Mouse (Mus musculus): Measurements from ENCODE around the gene Syncrip. TPM values are rescaled to one million over a fixed set of nuclear protein-coding genes. Genes with fewer than 3 reads are reported as not detected.
"Not testable (repeated sequence)": the region's sequence is repeated elsewhere in the genome, so short reads cannot be mapped to it uniquely, and the experiment has no call there.

Gene Syncrip
- polyA plus RNA-seq, 1 experiment from 2014 or later: 120 TPM

DNA sequence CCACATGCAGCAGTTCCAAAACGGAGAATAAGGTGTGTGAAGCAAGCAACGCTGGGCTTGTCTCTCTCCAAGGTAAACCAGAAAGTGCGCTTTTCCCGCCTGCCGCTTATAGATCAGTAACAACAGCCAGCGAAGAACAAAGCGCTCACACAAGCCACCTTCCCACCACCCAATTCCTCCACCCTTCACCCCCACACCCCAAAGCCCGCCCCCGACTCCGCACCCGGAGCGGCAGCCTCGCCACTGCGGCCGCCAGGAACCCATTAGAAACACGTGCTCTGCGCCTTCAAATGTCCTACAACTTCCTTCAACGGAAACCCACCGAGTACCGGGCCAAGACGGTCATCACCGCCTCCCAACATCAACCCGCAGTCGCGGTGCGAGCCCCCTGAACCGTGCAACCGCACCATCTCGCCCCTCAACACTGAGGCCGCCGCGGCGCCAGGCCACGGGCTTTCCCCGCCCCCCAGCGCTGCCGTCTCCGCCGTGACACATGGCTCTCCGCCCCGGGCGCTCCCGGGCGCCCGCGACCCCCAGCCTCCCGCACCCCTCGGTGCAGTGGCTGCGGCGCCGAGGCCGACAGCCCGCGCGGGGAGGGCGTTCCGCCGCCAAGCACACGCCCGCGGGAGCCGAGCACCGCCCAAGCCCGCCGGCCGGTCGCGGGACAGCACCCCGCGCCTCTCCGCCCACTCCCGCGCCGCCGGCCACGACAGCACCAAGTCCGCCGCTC is 1.1 kb downstream of the Syncrip start:
- Histone ChIP-seq H3K27ac (replicated peaks) (peak overlapping the region; percentile 100), H3K9ac (replicated peaks) (peak overlapping the region; percentile 82), H3K4me1 (peaks cover 33% of the 10 kb centered on the region), H3K36me3 (peaks cover 9% of the 10 kb centered on the region), H3K4me2 (replicated peaks) (peak overlapping the region; percentile 58), H3K9me3 (no peaks in the 10 kb centered on the region), H3K4me3 (peak overlapping the region; percentile 83), H3K27me3 (no peaks in the 10 kb centered on the region)
- no peak for ATAC-seq (replicated peaks)
- WGBS: under 1% methylated on average over 69 of the region's 78 CpGs

DNA sequence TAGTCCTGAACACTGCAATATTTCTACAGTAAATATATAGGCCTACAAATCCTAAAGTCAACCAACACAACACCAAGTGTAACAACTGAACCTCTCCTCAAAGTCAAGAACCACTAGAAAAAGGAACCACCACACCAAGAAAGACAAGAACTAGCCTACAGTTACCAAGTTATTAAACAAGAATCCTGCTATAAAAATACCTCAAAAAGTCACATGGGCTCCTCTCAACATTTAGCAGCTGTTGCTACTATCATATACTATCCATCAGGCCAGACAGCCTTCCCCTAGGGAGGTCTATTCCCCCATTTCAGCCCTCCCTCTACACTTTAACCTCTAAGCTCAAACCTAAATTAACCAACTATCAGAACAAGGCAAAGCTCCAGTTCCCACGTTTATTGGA is 2.3 kb downstream of the Syncrip start:
- Histone ChIP-seq H3K9ac (replicated peaks) (peak overlapping the region; percentile 82), H3K27me3 (no peaks in the 10 kb centered on the region), H3K4me3 (peak overlapping the region; percentile 83), H3K4me1 (peaks cover 33% of the 10 kb centered on the region), H3K9me3 (no peaks in the 10 kb centered on the region), H3K4me2 (replicated peaks) (peak overlapping the region; percentile 58), H3K36me3 (peaks cover 19% of the 10 kb centered on the region), H3K27ac (replicated peaks) (no peak overlapping the region)
- no peak for ATAC-seq (replicated peaks)
- WGBS: 2% methylated on average over 1 of the region's 1 CpGs

DNA sequence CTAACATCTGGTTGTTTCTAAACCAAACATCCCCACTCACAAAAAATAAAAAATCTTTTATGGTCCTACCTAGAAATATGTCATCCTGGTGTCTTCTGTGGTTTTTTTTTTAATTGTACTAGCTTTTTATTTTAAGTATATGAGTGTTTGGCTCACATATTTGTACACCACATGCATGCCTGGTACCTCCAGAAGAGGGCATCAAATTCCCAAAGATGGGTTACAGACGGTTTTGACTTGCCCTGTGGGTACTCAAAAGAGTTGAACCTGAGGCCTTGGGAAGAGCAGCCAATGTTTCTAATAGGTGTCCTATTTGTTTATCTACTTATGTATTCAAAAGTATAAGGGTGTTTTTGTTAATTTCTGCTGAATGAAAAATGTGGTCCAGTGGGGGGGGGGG is 6.2 kb downstream of the Syncrip start:
- Histone ChIP-seq H3K27ac (replicated peaks) (no peak overlapping the region), H3K4me1 (peaks cover 26% of the 10 kb centered on the region), H3K27me3 (no peaks in the 10 kb centered on the region), H3K9me3 (no peaks in the 10 kb centered on the region), H3K4me3 (no peak overlapping the region), H3K36me3 (peaks cover 44% of the 10 kb centered on the region), H3K9ac (replicated peaks) (no peak overlapping the region), H3K4me2 (replicated peaks) (no peak overlapping the region)
- 21% methylated on average over 1 of the region's 1 CpGs for WGBS
- no peak for ATAC-seq (replicated peaks)

DNA sequence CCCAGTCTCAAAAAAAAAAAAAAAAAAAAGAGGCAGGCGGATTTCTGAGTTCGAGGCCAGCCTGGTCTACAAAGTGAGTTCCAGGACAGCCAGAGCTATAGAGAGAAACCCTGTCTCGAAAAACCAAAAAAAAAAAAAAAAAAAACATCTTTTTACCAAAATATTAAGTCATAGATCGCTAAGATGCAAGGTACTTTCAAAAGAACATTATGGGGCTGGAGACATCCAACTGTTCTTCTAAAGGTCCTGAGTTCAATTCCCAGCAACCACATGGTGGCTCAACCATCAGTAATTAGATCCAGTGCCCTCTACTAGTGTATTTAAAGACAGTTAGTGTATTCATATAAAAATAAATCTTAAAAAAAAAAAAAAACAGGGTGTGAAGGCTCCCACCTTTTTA is 21.4 kb downstream of the Syncrip start:
- not testable (repeated sequence) for H3K27ac ChIP-seq (replicated peaks); ATAC-seq (replicated peaks); H3K4me3 ChIP-seq; H3K4me1 ChIP-seq; H3K27me3 ChIP-seq; H3K4me2 ChIP-seq (replicated peaks); H3K9me3 ChIP-seq; H3K9ac ChIP-seq (replicated peaks)
- WGBS: 95% methylated on average over 3 of the region's 4 CpGs
- H3K36me3 ChIP-seq: peaks cover 57% of the 10 kb centered on the region

DNA sequence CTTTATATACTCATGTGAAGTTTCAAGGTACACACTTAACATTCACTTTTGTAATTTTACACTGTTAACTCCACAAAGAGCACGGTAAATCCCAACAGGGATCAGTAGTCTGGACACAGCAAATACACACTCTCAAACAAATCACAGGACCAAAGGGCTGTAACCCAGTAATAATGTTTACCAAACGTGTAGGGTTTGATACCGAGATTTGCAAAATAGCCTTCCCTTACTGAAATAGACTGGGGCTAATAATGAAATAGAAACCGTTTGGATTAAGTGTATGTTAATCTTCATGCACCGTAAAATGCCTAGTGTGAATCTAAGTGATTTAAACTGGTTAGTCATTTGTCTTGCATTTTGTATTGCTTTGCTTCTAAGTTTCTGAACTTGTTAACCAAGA is 42.4 kb downstream of the Syncrip start:
- H3K27ac ChIP-seq (replicated peaks): no peak overlapping the region
- 26% methylated on average over 5 of the region's 5 CpGs for WGBS
- no peak for ATAC-seq (replicated peaks)

DNA sequence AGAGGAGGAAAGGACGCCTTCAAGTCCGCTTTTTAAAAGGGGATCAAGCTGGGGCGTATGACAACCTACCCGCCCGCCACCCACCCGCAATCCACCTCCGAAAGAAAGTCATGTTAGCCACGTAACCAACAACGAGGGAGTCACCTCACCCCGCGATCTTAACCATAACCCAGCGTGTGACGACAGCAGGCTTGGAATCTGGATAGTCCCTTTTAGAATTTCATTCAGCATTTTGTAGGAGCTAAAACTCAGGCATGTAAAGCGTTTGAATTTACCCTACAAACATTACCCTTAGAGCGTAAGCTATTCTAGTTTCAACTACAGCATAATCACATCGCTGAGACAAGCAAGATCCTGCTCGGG is 43.2 kb downstream of the Syncrip start:
- WGBS: under 1% methylated on average over 17 of the region's 17 CpGs
- H3K36me3 ChIP-seq: no peaks in the 10 kb centered on the region
- no peak for ATAC-seq (replicated peaks)
- peak overlapping the region; percentile 63 for H3K4me3 ChIP-seq
- peak overlapping the region; percentile 88 for H3K27ac ChIP-seq (replicated peaks)
- peaks cover 12% of the 10 kb centered on the region; the same call in 1 of the 2 replicates for H3K4me1 ChIP-seq
- H3K4me2 ChIP-seq (replicated peaks): peak overlapping the region; percentile 67
- H3K27me3 ChIP-seq: no peaks in the 10 kb centered on the region
- no peaks in the 10 kb centered on the region for H3K9me3 ChIP-seq
- peak overlapping the region; percentile 65 for H3K9ac ChIP-seq (replicated peaks)

More for the DNA sequence above, 42.4 kb downstream of the Syncrip start:
- Histone ChIP-seq H3K4me2 (replicated peaks) (no peak overlapping the region; the same call in 1 of the 2 replicates), H3K27me3 (no peaks in the 10 kb centered on the region), H3K9ac (replicated peaks) (no peak overlapping the region; the same call in 1 of the 2 replicates), H3K36me3 (peaks cover 5% of the 10 kb centered on the region), H3K4me3 (no peak overlapping the region), H3K4me1 (peaks cover 12% of the 10 kb centered on the region; the same call in 1 of the 2 replicates), H3K9me3 (no peaks in the 10 kb centered on the region)

DNA sequence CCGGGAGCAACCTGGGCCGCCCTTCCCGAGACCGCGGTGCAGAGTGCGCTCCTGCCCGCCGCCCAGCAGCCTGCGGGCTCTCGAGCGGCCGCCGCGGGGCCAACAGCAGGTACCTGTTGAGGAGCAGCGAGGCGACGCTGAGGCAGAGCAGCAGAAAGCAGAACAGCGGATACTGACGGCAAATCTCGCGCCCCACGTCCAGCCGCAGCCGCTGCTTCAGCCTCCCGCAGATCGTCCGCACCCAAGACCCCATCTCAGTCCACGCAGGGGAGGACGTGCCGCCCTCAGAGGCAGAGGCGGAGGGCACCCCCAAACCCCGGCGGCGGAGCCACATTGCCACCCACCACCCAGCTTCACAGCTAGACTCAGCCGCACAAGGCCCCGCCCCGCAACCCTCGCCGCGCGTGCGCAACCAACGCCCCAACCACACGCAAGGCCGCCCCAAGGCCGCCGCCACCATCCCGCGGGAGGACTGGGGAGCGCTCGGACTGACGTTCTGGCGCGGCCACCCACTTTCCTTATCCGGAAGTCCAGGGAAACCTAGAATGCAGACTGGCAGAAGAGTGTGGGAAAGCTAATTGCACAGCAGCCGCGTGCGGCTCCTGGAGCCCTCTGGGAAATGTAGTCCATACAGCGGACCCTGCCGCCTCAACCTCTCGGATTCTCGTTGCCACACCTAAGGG is 43.7 kb downstream of the Syncrip start, which contains the start of gene Snx14:
Gene Snx14 (minus strand): TSS at position 404 of the 683 bp plus-strand sequence.
- Histone ChIP-seq H3K27me3 (no peaks in the 10 kb centered on the region), H3K4me2 (replicated peaks) (peak within 1 kb of the TSS; percentile 67), H3K27ac (replicated peaks) (peak within 1 kb of the TSS; percentile 88), H3K9ac (replicated peaks) (peak within 1 kb of the TSS; percentile 65), H3K36me3 (no peaks in the 10 kb centered on the region), H3K9me3 (no peaks in the 10 kb centered on the region), H3K4me3 (peak within 1 kb of the TSS; percentile 63), H3K4me1 (peaks cover 12% of the 10 kb centered on the region; the same call in 1 of the 2 replicates)
- peak; percentile 98 for ATAC-seq (replicated peaks)
- under 1% methylated on average over 62 of the region's 62 CpGs for WGBS

DNA sequence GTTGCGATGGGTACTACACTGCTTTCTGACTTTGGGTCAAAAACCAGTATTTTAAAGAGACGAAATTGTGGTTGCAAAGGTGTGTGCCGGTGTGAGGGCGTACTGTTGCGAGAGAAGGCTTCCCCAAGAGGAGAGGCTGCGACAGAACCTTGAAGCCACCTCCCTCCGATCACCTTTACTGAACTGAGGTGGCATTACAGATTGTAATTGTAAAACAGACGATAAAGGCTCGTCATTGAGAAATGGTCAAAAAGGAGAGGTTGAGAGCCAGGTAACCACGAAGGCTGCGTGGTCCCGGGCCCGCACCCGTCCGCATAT is 44.2 kb downstream of the Syncrip start:
- Histone ChIP-seq H3K4me1 (peaks cover 12% of the 10 kb centered on the region; the same call in 1 of the 2 replicates), H3K9me3 (no peaks in the 10 kb centered on the region), H3K36me3 (no peaks in the 10 kb centered on the region), H3K9ac (replicated peaks) (peak overlapping the region; percentile 65), H3K27me3 (no peaks in the 10 kb centered on the region), H3K4me2 (replicated peaks) (peak overlapping the region; percentile 67), H3K4me3 (peak overlapping the region; percentile 63), H3K27ac (replicated peaks) (peak overlapping the region; percentile 88)
- under 1% methylated on average over 15 of the region's 15 CpGs for WGBS
- peak; percentile 1 for ATAC-seq (replicated peaks)

DNA sequence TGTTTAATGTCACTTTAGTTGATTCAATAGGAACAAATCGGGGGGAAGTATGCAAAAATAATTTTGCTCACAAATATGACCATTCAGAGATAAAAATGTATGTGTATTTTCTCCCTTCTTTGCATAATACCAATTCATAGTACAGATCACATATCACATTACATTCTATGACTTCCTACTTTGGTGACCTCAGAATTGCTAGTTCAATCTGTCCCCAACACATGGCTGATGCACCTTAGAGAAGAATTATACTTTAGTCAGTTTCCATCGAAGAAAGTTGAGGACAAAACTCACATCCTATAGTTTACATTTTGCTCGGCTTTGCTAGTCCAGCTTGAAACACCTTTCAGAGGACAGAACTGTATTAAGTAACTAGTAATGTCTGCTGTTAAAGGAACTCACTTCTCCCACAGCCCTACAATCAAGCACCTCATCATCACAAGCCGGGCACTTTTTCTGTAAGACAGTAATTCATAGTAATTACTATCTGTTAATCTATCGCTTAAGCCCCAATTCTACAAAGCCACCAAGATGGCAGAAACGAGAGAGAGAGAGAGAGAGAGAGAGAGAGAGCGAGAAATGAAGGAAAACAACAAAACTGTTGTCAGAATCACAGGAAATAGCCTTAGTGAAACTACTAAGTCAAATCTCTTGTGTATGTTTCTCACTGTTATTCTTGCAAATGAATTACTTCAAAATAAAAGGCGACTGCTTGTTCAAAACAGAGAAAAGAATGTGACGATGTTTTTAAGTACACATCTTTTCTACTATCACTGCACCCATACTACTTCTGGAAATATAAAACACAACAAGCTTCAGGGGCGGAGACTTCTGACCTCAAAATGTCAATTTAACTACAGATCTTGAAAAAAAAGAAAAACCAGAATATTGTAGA is 44.8 kb downstream of the Syncrip start:
- Histone ChIP-seq H3K36me3 (no peaks in the 10 kb centered on the region), H3K9ac (replicated peaks) (peak overlapping the region; percentile 65), H3K27ac (replicated peaks) (no peak overlapping the region), H3K4me3 (peak overlapping the region; percentile 63), H3K4me2 (replicated peaks) (peak overlapping the region; percentile 67), H3K9me3 (no peaks in the 10 kb centered on the region), H3K4me1 (peaks cover 12% of the 10 kb centered on the region; the same call in 1 of the 2 replicates), H3K27me3 (no peaks in the 10 kb centered on the region)
- WGBS: 59% methylated on average over 10 of the region's 10 CpGs
- ATAC-seq (replicated peaks): no peak

DNA sequence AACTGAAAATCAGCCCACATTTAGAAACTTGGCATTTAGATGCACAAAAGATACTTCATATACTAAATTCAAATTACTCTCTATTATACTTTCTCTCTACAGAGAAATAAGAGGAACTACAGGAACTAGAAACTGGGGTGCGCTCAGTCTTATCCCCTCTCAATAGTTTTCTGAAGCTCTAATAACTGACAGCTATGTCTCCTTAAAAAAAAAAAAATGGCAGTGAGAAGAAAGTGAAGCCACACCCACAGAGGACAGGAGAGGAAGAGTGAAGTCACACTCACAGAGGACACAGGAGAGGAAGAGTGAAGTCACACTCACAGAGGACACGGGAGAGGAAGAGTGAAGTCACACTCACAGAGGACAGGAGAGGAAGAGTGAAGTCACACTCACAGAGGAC is 58.0 kb downstream of the Syncrip start:
- Histone ChIP-seq H3K4me3 (no peak overlapping the region), H3K36me3 (peaks cover 4% of the 10 kb centered on the region), H3K9ac (replicated peaks) (no peak overlapping the region), H3K27ac (replicated peaks) (no peak overlapping the region), H3K4me2 (replicated peaks) (no peak overlapping the region), H3K4me1 (no peaks in the 10 kb centered on the region), H3K27me3 (no peaks in the 10 kb centered on the region), H3K9me3 (no peaks in the 10 kb centered on the region; the same call in 1 of the 2 replicates)
- no peak for ATAC-seq (replicated peaks)
- WGBS: 91% methylated on average over 2 of the region's 2 CpGs

DNA sequence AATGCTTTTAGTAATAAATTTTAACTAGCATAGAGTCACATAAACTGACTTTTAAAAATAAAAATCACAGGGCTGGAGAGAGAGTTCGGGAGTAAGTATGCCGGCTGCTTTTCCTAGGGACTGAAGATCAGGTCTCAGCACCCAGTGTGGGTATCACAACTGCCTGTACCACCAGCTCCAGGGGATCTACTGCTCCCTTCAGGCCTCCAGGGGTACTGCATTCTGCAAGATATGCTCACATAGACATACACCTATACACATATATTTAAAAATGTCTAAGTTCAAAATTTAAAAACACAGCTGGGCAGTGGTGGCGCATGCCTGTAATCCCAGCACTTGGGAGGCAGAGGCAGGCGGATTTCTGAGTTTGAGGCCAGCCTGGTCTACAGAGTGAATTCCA is 59.9 kb downstream of the Syncrip start:
- Histone ChIP-seq H3K4me2 (replicated peaks) (no peak overlapping the region), H3K9ac (replicated peaks) (no peak overlapping the region), H3K4me1 (no peaks in the 10 kb centered on the region), H3K9me3 (no peaks in the 10 kb centered on the region; the same call in 1 of the 2 replicates), H3K36me3 (peaks cover 13% of the 10 kb centered on the region), H3K4me3 (no peak overlapping the region), H3K27ac (replicated peaks) (no peak overlapping the region), H3K27me3 (no peaks in the 10 kb centered on the region)
- ATAC-seq (replicated peaks): no peak
- WGBS: 98% methylated on average over 4 of the region's 4 CpGs

DNA sequence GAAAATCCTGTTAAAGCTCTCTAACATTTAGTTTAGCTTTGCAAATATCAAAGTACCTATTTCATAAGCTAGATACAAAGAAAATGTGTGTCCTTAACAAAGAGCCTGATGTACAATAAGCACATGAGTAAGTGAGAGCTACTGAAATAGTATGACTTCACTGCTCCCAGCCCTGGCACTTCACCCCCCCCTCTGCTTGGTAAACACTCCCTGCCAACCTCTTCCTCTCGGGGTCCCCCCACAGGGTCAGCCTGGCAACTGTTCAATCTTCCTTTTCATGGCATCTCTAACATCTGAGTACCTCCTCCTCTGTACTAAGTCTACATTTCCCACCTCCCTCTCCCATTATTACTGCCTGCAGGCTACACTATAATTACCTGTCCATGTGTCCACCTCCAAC is 65.6 kb downstream of the Syncrip start:
- Histone ChIP-seq H3K27ac (replicated peaks) (no peak overlapping the region), H3K36me3 (peaks cover 17% of the 10 kb centered on the region), H3K4me1 (no peaks in the 10 kb centered on the region), H3K4me2 (replicated peaks) (no peak overlapping the region), H3K9me3 (no peaks in the 10 kb centered on the region), H3K27me3 (no peaks in the 10 kb centered on the region), H3K4me3 (no peak overlapping the region), H3K9ac (replicated peaks) (no peak overlapping the region)
- no peak for ATAC-seq (replicated peaks)
- WGBS: 29% methylated on average over 1 of the region's 1 CpGs

Data from forebrain, embryonic 15.5 days (tissue).